Mouse (Mus musculus) liver, embryonic 11.5 days (tissue): ENCODE data around the gene Gm42906. TPM values are rescaled to one million over a fixed set of nuclear protein-coding genes. Genes with fewer than 3 reads are reported as not detected.

Experiments used
- ATAC-seq: fragments of 200-750 bp; cut with Nextera tagmentation; replicated peaks from 2 replicates; pipeline ENCODE4 v1.8.0; 2017; ENCODE audit warnings: moderate number of reproducible peaks, mild to moderate bottlenecking, moderate TSS enrichment, moderate library complexity; ENCODE audit not compliant: low FRiP score
- DNase-seq: peaks from one replicate; pipeline ENCODE4 v3.0.0-alpha.2; 2017; ENCODE audit warnings: low spot score
- H3K27ac ChIP-seq: fragments of 300-500 bp; sonication (generic); 2 replicates; pipeline ENCODE4 v1.5.1; 2014; ENCODE audit warnings: mild to moderate bottlenecking, low read depth, low read length, control low read depth
- H3K27me3 ChIP-seq: fragments of 300-500 bp; sonication (generic); replicated peaks from 2 replicates; pipeline ENCODE4 v1.6.1; 2014; ENCODE audit warnings: low read length, mixed read lengths; ENCODE audit not compliant: control insufficient read depth, insufficient read depth
- H3K36me3 ChIP-seq: fragments of 300-500 bp; sonication (generic); 2 replicates; pipeline ENCODE4 v1.6.1; 2014; ENCODE audit warnings: mild to moderate bottlenecking, low read length, moderate library complexity, mixed read lengths; ENCODE audit not compliant: control insufficient read depth, insufficient read depth
- H3K4me1 ChIP-seq: fragments of 300-500 bp; sonication (generic); replicated peaks from 2 replicates; pipeline ENCODE4 v1.6.1; 2014; ENCODE audit warnings: low read length, mixed read lengths; ENCODE audit not compliant: control insufficient read depth, insufficient read depth
- H3K4me2 ChIP-seq: fragments of 300-500 bp; sonication (generic); 2 replicates; pipeline ENCODE4 v1.6.1; 2014; ENCODE audit warnings: mild to moderate bottlenecking, control low read depth, moderate library complexity
- H3K4me3 ChIP-seq: fragments of 300-500 bp; sonication (generic); 2 replicates; pipeline ENCODE4 v1.5.1; 2014; ENCODE audit warnings: low read depth, low read length, control low read depth
- H3K9ac ChIP-seq: fragments of 300-500 bp; sonication (generic); 2 replicates; pipeline ENCODE4 v1.6.1; 2014; ENCODE audit warnings: low read depth, low read length, control low read depth
- H3K9me3 ChIP-seq: fragments of 300-500 bp; sonication (generic); 2 replicates; pipeline ENCODE4 v1.6.1; 2016; ENCODE audit warnings: low read length, inconsistent platforms, mixed read lengths; ENCODE audit not compliant: control insufficient read depth
- WGBS: fragments of 180-500 bp; shearing (Covaris S2); extraction: QIAGEN DNeasy Blood & Tissue Kit; methylation state at CpG from one replicate; pipeline ENCODE4 v1.1.7; 2014; 5-methylcytosine and 5-hydroxymethylcytosine counted together
- polyA plus RNA-seq: library from polyadenylated mRNA; unstranded; fragments of >200 nt; fragmentation: Nextera tagmentation; extraction: Ambion mirVana; gene quantifications from 2 replicates; pipeline ENCODE4 v1.2.1, GENCODE M21; 2014

Gene Gm42906
- polyA plus RNA-seq, 1 experiment from 2014 or later: not detected

DNA sequence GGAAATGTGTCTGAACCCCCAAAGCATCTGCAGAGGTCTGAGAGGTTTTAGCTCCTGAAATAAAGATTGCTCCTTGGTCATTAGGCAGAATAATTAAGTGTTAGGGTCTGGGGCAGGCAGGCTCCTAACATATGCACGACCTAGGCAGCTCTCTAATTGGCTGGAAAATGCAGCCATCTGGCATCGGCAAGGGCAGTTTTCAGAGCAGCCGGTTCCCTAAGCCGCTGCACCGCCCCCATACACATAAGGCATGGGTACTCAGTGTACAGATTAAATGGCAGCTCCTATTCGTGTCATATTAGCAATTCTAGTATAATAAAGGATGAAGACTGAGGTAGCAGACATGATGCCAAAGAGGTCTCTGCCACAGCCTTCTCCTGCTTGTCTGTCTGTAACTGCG is 400.8 kb downstream of the Gm42906 start:
- ATAC-seq: no peak
- 57% methylated on average over 7 of the region's 7 CpGs for WGBS
- Histone ChIP-seq H3K9me3 (no peaks in the 10 kb centered on the region), H3K4me3 (no peak overlapping the region), H3K36me3 (no peaks in the 10 kb centered on the region), H3K4me2 (no peak overlapping the region), H3K27me3 (no peaks in the 10 kb centered on the region), H3K27ac (no peak overlapping the region), H3K9ac (no peak overlapping the region), H3K4me1 (0 out of 2 replicates have a peak, but pooled peaks cover 2% of the 10 kb centered on the region)
- DNase-seq: no peak

DNA sequence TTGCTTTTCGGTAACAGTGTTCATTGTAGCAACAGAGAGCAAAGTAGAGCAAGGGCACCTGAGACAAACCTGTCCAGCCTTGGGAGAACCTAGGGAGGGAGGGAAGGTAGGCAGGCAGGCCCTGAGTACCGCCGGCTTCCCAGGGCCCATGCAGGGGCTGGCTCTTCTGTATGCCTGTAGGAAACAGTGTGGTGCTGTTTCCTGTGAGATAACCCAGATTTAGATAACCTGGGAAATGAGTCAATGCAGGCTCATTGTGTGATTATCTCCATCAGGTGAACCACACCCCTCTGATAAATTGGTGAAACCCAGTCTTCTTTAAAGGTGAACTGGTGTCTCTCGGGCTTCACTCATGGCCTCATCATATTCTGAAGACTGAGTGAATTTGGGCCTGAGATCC is 401.9 kb downstream of the Gm42906 start:
- no peak for DNase-seq
- 56% methylated on average over 4 of the region's 4 CpGs for WGBS
- H3K4me3 ChIP-seq: no peak overlapping the region

DNA sequence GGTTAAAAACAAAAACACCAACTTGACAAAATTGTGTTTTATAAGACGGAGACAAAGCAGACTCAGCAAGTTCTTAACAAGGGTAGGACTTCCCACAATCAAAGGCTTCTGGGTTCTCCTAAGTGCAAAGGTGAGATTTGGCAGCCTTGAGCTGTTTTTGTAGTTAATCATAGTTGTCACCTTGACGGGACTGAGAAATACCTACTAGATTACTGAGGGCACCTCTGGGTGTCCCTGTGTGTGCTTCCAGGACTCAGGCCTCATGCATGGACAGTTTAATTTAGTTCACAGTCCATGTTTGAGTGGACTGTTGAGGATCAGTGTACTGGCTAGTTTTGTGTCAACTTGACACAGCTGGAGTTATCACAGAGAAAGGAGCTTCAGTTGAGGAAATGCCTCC is 403.5 kb downstream of the Gm42906 start:
- WGBS: 68% methylated on average over 2 of the region's 2 CpGs
- DNase-seq (no peak), ATAC-seq (no peak)

More for the DNA sequence above, 401.9 kb downstream of the Gm42906 start:
- H3K36me3 ChIP-seq: no peaks in the 10 kb centered on the region
- no peak overlapping the region for H3K9ac ChIP-seq
- H3K9me3 ChIP-seq: no peaks in the 10 kb centered on the region
- no peaks in the 10 kb centered on the region for H3K4me1 ChIP-seq
- ATAC-seq: no peak
- H3K27ac ChIP-seq: no peak overlapping the region
- H3K27me3 ChIP-seq: no peaks in the 10 kb centered on the region
- H3K4me2 ChIP-seq: no peak overlapping the region

DNA sequence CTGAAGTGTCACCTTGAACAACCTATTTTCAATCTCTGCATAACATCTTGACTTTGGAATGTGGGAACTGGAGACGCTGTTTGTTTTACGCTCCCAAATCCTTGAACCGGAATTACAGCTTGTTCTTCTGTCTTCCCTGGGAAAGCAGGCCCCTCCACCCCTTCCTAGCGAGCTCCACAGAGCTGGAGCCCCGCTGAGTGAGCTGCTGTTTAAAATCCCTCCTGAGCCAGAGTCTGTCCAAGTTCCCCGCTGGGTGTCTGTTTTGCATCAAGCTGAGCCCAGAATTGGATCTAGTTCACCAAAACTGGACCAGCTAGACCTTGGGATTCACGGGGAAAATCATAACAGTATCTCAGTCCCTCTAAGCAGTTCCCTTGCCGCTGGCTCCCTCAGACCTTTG is 404.5 kb downstream of the Gm42906 start:
- Histone ChIP-seq H3K27ac (no peak overlapping the region), H3K4me3 (no peak overlapping the region), H3K9ac (no peak overlapping the region), H3K4me2 (no peak overlapping the region), H3K36me3 (no peaks in the 10 kb centered on the region), H3K9me3 (no peaks in the 10 kb centered on the region), H3K27me3 (no peaks in the 10 kb centered on the region), H3K4me1 (no peaks in the 10 kb centered on the region)
- ATAC-seq: no peak
- no peak for DNase-seq
- WGBS: 30% methylated on average over 8 of the region's 8 CpGs

More for the DNA sequence above, 403.5 kb downstream of the Gm42906 start:
- Histone ChIP-seq H3K9me3 (no peaks in the 10 kb centered on the region), H3K36me3 (no peaks in the 10 kb centered on the region), H3K4me1 (no peaks in the 10 kb centered on the region), H3K9ac (no peak overlapping the region), H3K4me3 (no peak overlapping the region), H3K27me3 (no peaks in the 10 kb centered on the region), H3K4me2 (no peak overlapping the region), H3K27ac (no peak overlapping the region)

DNA sequence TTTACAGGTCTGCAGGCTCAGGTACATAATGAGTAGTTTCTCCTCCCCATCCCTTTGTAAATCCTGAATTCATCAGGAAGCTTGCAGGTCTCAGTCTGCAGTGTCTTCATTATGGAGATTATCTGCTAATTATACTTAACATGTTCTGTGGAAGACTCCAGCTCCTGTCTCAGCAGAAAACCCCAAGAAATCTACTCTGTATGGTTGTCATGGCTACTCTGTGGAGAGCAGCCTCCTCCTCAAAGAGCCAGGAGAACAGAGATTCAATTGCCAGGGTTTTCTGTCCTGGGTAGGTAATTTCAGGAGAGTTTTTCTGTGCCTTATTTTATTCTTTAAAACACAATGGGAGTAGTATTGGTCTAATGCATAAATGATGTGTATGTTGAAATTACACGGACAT is 405.0 kb downstream of the Gm42906 start:
- WGBS: 28% methylated on average over 1 of the region's 1 CpGs
- no peak overlapping the region for H3K4me3 ChIP-seq
- no peak overlapping the region for H3K27ac ChIP-seq
- ATAC-seq: no peak
- no peak overlapping the region for H3K9ac ChIP-seq
- H3K4me2 ChIP-seq: no peak overlapping the region
- H3K36me3 ChIP-seq: no peaks in the 10 kb centered on the region
- no peaks in the 10 kb centered on the region for H3K27me3 ChIP-seq
- no peaks in the 10 kb centered on the region for H3K4me1 ChIP-seq
- no peak for DNase-seq
- H3K9me3 ChIP-seq: no peaks in the 10 kb centered on the region

DNA sequence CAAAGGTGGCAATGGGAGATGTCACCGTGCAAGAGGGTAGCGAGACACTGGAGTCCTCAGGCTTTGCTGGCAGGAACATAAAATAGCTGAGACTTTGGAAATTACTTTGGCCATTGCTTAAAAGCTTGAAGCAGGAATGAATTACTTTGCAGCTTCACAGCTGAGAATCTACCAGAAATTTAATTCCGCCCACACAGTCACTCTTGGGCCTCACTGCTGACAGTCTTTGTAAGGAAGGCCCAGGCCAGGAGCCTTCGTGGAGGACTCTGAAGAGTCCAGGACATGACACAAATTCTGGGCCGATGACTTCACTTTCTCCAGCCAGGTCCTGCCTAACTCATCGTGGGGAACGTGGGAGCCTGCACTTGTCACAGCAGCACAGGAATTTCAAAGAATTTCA is 405.9 kb downstream of the Gm42906 start:
- Histone ChIP-seq H3K27me3 (no peaks in the 10 kb centered on the region), H3K4me1 (no peaks in the 10 kb centered on the region), H3K36me3 (no peaks in the 10 kb centered on the region), H3K9ac (no peak overlapping the region), H3K27ac (no peak overlapping the region), H3K9me3 (no peaks in the 10 kb centered on the region), H3K4me3 (no peak overlapping the region), H3K4me2 (no peak overlapping the region)
- DNase-seq (no peak), ATAC-seq (no peak)
- 80% methylated on average over 7 of the region's 7 CpGs for WGBS

DNA sequence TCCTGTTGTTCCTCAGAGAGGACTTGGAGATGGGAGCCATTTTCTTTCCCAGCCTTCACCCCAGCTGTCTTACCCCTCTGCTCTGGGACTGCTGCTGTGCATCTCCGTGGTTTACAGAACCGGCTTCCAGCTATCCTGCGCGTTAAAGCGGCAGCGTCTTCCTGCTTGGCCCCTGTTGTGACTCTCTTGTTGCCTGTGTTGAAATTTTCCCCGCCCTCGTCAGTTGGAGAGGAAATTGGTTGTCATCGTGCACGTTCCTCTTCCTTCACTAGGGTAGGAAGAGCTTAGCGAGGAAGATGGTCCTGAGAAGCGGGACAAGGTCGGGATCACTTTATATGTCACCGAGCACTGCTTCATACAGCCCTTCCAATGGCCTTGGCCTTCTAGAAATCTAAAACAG is 407.1 kb downstream of the Gm42906 start:
- Histone ChIP-seq H3K27ac (no peak overlapping the region), H3K4me1 (no peaks in the 10 kb centered on the region), H3K4me3 (no peak overlapping the region), H3K36me3 (no peaks in the 10 kb centered on the region), H3K27me3 (no peaks in the 10 kb centered on the region), H3K4me2 (no peak overlapping the region), H3K9ac (no peak overlapping the region), H3K9me3 (no peaks in the 10 kb centered on the region)
- no peak for DNase-seq
- 60% methylated on average over 14 of the region's 14 CpGs for WGBS
- no peak for ATAC-seq

DNA sequence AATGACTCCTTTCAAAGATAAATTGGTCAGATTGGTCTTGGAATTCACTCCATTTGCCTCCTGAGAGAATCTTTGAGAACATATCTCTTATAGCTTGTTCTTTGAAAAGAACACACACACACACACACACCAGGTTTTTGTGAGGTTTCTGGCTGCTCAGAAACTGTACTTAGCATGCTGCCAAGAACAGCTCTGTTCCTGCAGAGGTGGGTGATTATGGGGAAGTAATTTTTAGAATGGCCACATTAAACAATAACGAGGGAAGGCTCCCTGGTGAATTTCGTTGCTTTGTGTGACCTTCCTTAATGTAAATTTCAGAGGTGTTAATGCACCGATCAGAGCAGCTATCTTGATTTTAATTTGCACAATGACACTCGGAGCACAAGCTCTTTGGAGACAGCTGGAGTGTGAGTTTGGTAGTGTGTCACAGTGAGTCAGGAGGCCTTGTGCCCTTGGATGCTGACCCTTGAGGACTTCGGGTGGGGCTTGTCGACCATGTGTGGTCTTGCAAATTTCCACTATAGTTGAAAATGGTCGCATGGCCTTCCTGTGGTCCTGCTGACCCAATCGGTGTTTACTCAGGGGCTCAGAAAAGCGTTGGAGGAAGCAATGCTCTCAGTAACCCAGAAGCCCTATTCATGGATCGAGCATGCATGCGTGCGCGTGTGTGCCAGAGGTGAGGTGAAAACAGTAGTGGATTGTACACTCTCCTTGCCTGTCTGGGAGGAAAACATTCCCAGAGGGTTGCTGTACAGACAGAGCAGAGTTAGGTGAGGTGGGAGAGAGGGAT is 407.7 kb downstream of the Gm42906 start:
- no peak overlapping the region for H3K4me2 ChIP-seq
- H3K36me3 ChIP-seq: no peaks in the 10 kb centered on the region
- no peaks in the 10 kb centered on the region for H3K9me3 ChIP-seq
- no peak overlapping the region for H3K27ac ChIP-seq
- 68% methylated on average over 13 of the region's 13 CpGs for WGBS
- H3K4me3 ChIP-seq: no peak overlapping the region
- DNase-seq: no peak
- no peak for ATAC-seq
- H3K4me1 ChIP-seq: no peaks in the 10 kb centered on the region
- H3K9ac ChIP-seq: no peak overlapping the region
- H3K27me3 ChIP-seq: no peaks in the 10 kb centered on the region

DNA sequence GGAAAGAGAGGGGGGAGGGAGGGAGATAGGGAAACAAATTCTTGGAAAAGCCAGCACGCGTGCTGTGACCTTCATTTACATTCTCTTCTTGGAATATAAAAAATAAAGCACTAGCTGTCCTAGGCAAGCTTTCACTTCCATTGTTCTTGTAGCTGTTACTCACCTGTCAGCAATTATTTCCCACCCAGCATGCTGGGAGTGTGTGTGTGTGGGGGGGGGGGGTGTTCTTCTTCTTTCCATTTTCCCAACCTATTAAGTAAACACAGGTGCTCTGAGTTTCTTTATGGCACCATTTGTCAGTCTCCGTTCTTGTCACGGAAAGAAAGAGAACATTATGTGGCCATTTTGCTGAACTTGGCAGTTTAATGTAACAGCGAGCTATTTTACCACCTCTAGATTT is 409.0 kb downstream of the Gm42906 start:
- no peak for ATAC-seq
- Histone ChIP-seq H3K4me3 (no peak overlapping the region), H3K9me3 (0 out of 2 replicates have a peak, but pooled peaks cover 3% of the 10 kb centered on the region), H3K9ac (no peak overlapping the region), H3K36me3 (no peaks in the 10 kb centered on the region), H3K4me1 (no peaks in the 10 kb centered on the region), H3K4me2 (no peak overlapping the region), H3K27ac (no peak overlapping the region), H3K27me3 (no peaks in the 10 kb centered on the region)
- 80% methylated on average over 5 of the region's 5 CpGs for WGBS
- no peak for DNase-seq
